Mouse (Mus musculus): ENCODE results near the gene Ism1. TPM values are rescaled to one million over a fixed set of nuclear protein-coding genes. Genes with fewer than 3 reads are reported as not detected.
A peak's percentile ranks its signal among the peaks of the same experiment; 100 is the strongest.

The Ism1 gene
- polyA plus RNA-seq (2012; ENCODE audit: insufficient read depth, insufficient read length, missing spikeins): not detected in 2 replicates

GRCm38 (mm10) chr2:139677809-139678274 lies at the start of gene Ism1:
Gene Ism1, plus strand, starts transcription at chr2:139678178.
- TF ChIP-seq CTCF (IDR thresholded peaks at IDR 0.05; ENCODE audit: low read depth, low read length) (no peak), POLR2A (IDR thresholded peaks at IDR 0.05; ENCODE audit: borderline replicate concordance, low read depth, low read length) (no peak)
- Histone ChIP-seq H3K4me1 (ENCODE audit: control insufficient read depth, insufficient read depth, low read length) (no peaks in the 10 kb centered on the region), H3K27ac (ENCODE audit: insufficient read depth, low read depth, low read length) (no peak within 1 kb of the TSS), H3K4me3 (ENCODE audit: insufficient read depth, low read length) (peak within 1 kb of the TSS; percentile 56)

- Histone ChIP-seq H3K4me1 (ENCODE audit: control insufficient read depth, insufficient read depth, low read length) (no peaks in the 10 kb centered on the region), H3K27ac (ENCODE audit: insufficient read depth, low read depth, low read length) (no peak overlapping the region), H3K4me3 (ENCODE audit: insufficient read depth, low read length) (0 out of 2 replicates have a peak overlapping the region, but pooled peaks have one; percentile 17)
- TF ChIP-seq POLR2A (IDR thresholded peaks at IDR 0.05; ENCODE audit: borderline replicate concordance, low read depth, low read length): no peak
- TF ChIP-seq CTCF (IDR thresholded peaks at IDR 0.05; ENCODE audit: low read depth, low read length): no peak
Measured at GRCm38 (mm10) chr2:139628731-139629130, 49.2 kb upstream of the Ism1 start.

GRCm38 (mm10) chr2:139629653-139630052 lies 48.3 kb upstream of the Ism1 start:
- Histone ChIP-seq H3K27ac (ENCODE audit: insufficient read depth, low read depth, low read length) (no peak overlapping the region), H3K4me3 (ENCODE audit: insufficient read depth, low read length) (no peak overlapping the region), H3K4me1 (ENCODE audit: control insufficient read depth, insufficient read depth, low read length) (no peaks in the 10 kb centered on the region)
- no peak for TF ChIP-seq CTCF (IDR thresholded peaks at IDR 0.05; ENCODE audit: low read depth, low read length)
- no peak for TF ChIP-seq POLR2A (IDR thresholded peaks at IDR 0.05; ENCODE audit: borderline replicate concordance, low read depth, low read length)

GRCm38 (mm10) chr2:139634506-139634905 lies 43.5 kb upstream of the Ism1 start:
- no peaks in the 10 kb centered on the region for H3K4me1 ChIP-seq (ENCODE audit: control insufficient read depth, insufficient read depth, low read length)
- H3K27ac ChIP-seq (ENCODE audit: insufficient read depth, low read depth, low read length): no peak overlapping the region
- H3K4me3 ChIP-seq (ENCODE audit: insufficient read depth, low read length): no peak overlapping the region
- TF ChIP-seq CTCF (IDR thresholded peaks at IDR 0.05; ENCODE audit: low read depth, low read length): no peak
- no peak for TF ChIP-seq POLR2A (IDR thresholded peaks at IDR 0.05; ENCODE audit: borderline replicate concordance, low read depth, low read length)

DNA sequence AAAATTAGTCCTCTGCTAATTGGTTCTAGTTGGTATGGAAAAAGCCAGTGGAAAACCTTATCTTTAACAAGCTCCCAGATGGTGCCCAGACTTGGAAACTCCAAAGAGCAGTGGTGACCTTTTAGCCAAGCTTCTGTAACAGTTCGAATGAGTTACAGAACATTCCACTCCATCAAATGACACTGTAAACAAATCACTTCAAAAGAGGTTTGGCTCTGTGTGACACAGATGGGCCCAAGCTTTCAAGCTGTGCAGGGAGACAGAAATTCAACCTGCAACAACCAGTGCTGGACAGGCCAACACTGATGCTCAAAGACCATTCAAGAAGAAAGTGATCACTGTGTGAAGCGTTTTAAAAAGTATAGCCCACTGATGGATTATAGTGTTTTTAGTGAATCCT lies 40.1 kb upstream of the Ism1 start:
- TF ChIP-seq POLR2A (IDR thresholded peaks at IDR 0.05; ENCODE audit: borderline replicate concordance, low read depth, low read length): no peak
- TF ChIP-seq CTCF (IDR thresholded peaks at IDR 0.05; ENCODE audit: low read depth, low read length): no peak
- no peaks in the 10 kb centered on the region for H3K4me1 ChIP-seq (ENCODE audit: control insufficient read depth, insufficient read depth, low read length)
- H3K4me3 ChIP-seq (ENCODE audit: insufficient read depth, low read length): no peak overlapping the region
- H3K27ac ChIP-seq (ENCODE audit: insufficient read depth, low read depth, low read length): no peak overlapping the region

GRCm38 (mm10) chr2:139641757-139642385 lies 36.1 kb upstream of the Ism1 start:
- Histone ChIP-seq H3K4me3 (ENCODE audit: insufficient read depth, low read length) (no peak overlapping the region), H3K4me1 (ENCODE audit: control insufficient read depth, insufficient read depth, low read length) (no peaks in the 10 kb centered on the region), H3K27ac (ENCODE audit: insufficient read depth, low read depth, low read length) (no peak overlapping the region)
- no peak for TF ChIP-seq POLR2A (IDR thresholded peaks at IDR 0.05; ENCODE audit: borderline replicate concordance, low read depth, low read length)
- no peak for TF ChIP-seq CTCF (IDR thresholded peaks at IDR 0.05; ENCODE audit: low read depth, low read length)

GRCm38 (mm10) chr2:139649518-139649917 lies 28.5 kb upstream of the Ism1 start:
- H3K27ac ChIP-seq (ENCODE audit: insufficient read depth, low read depth, low read length): no peak overlapping the region
- H3K4me1 ChIP-seq (ENCODE audit: control insufficient read depth, insufficient read depth, low read length): no peaks in the 10 kb centered on the region
- H3K4me3 ChIP-seq (ENCODE audit: insufficient read depth, low read length): no peak overlapping the region
- TF ChIP-seq POLR2A (IDR thresholded peaks at IDR 0.05; ENCODE audit: borderline replicate concordance, low read depth, low read length): no peak
- TF ChIP-seq CTCF (IDR thresholded peaks at IDR 0.05; ENCODE audit: low read depth, low read length): no peak

DNA sequence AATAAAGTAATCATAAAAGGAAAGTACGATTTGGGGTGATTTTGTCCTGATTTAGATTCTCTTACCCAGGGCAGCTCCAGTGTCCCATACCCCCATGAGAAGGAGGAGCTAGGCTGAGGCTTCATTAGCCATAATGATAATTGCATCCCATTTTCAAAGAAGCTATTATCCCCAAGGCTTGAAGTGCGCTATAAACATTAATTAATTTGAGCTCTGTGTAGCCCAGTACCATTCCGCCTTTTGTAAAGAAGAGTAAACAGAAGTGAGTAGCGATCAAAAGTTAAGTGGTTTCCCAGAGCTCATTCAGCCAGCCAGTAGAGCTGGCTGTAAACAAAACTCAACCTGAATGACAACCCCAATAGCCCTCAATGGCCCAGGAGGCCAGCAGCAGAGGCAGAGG lies 21.2 kb upstream of the Ism1 start:
- H3K4me1 ChIP-seq (ENCODE audit: control insufficient read depth, insufficient read depth, low read length): no peaks in the 10 kb centered on the region
- TF ChIP-seq CTCF (IDR thresholded peaks at IDR 0.05; ENCODE audit: low read depth, low read length): no peak
- TF ChIP-seq POLR2A (IDR thresholded peaks at IDR 0.05; ENCODE audit: borderline replicate concordance, low read depth, low read length): no peak
- H3K27ac ChIP-seq (ENCODE audit: insufficient read depth, low read depth, low read length): no peak overlapping the region
- H3K4me3 ChIP-seq (ENCODE audit: insufficient read depth, low read length): no peak overlapping the region

GRCm38 (mm10) chr2:139671838-139672237 lies 6.1 kb upstream of the Ism1 start:
- no peak for TF ChIP-seq POLR2A (IDR thresholded peaks at IDR 0.05; ENCODE audit: borderline replicate concordance, low read depth, low read length)
- TF ChIP-seq CTCF (IDR thresholded peaks at IDR 0.05; ENCODE audit: low read depth, low read length): no peak
- no peaks in the 10 kb centered on the region for H3K4me1 ChIP-seq (ENCODE audit: control insufficient read depth, insufficient read depth, low read length)
- no peak overlapping the region for H3K4me3 ChIP-seq (ENCODE audit: insufficient read depth, low read length)
- no peak overlapping the region for H3K27ac ChIP-seq (ENCODE audit: insufficient read depth, low read depth, low read length)

GRCm38 (mm10) chr2:139672371-139672770 lies 5.6 kb upstream of the Ism1 start:
- TF ChIP-seq POLR2A (IDR thresholded peaks at IDR 0.05; ENCODE audit: borderline replicate concordance, low read depth, low read length) (no peak), CTCF (IDR thresholded peaks at IDR 0.05; ENCODE audit: low read depth, low read length) (no peak)
- Histone ChIP-seq H3K4me1 (ENCODE audit: control insufficient read depth, insufficient read depth, low read length) (no peaks in the 10 kb centered on the region), H3K27ac (ENCODE audit: insufficient read depth, low read depth, low read length) (no peak overlapping the region), H3K4me3 (ENCODE audit: insufficient read depth, low read length) (no peak overlapping the region)

Data from bone marrow macrophage, adult 2 months (primary cell).